Mouse (Mus musculus): ENCODE data around the gene Klf2.

The Klf2 gene

GRCm38 (mm10) chr8:72305210-72305905, 13.5 kb upstream of the Klf2 start, which contains the start of gene Gm10282:
Gene Gm10282, minus strand, starts transcription at chr8:72305260.
- no peak for DNase-seq (ENCODE audit: low spot score in 2 of 2)

- no peak for DNase-seq (ENCODE audit: low spot score in 2 of 2)
Measured at GRCm38 (mm10) chr8:72306913-72307312, 11.9 kb upstream of the Klf2 start.

GRCm38 (mm10) chr8:72308276-72308675, 10.6 kb upstream of the Klf2 start:
- DNase-seq (ENCODE audit: low spot score in 2 of 2): no peak

GRCm38 (mm10) chr8:72310849-72311506, 7.9 kb upstream of the Klf2 start:
- DNase-seq (ENCODE audit: low spot score in 2 of 2): peak; percentile 73 to 78

- DNase-seq (ENCODE audit: low spot score in 2 of 2): no peak
Measured at GRCm38 (mm10) chr8:72312926-72313518, 5.8 kb upstream of the Klf2 start.

GRCm38 (mm10) chr8:72316053-72316695, 2.7 kb upstream of the Klf2 start:
- DNase-seq (ENCODE audit: low spot score in 2 of 2): no peak

GRCm38 (mm10) chr8:72317741-72318301, 1.0 kb upstream of the Klf2 start:
- no peak for DNase-seq (ENCODE audit: low spot score in 2 of 2)

GRCm38 (mm10) chr8:72319397-72319796, 564 bp downstream of the Klf2 start:
- no peak for DNase-seq (ENCODE audit: low spot score in 2 of 2)

- DNase-seq (ENCODE audit: low spot score in 2 of 2): peak in 1 of 2 experiments; percentile 13
Measured at GRCm38 (mm10) chr8:72319921-72320802, 1.3 kb downstream of the Klf2 start.

GRCm38 (mm10) chr8:72320803-72321583, 2.2 kb downstream of the Klf2 start:
- DNase-seq (ENCODE audit: low spot score in 2 of 2): no peak

GRCm38 (mm10) chr8:72321635-72322441, 3.0 kb downstream of the Klf2 start:
- no peak for DNase-seq (ENCODE audit: low spot score in 2 of 2)

GRCm38 (mm10) chr8:72322471-72322889, 3.6 kb downstream of the Klf2 start:
- DNase-seq (ENCODE audit: low spot score in 2 of 2): peak; percentile 12 to 18

GRCm38 (mm10) chr8:72323131-72323725, 4.4 kb downstream of the Klf2 start:
- DNase-seq (ENCODE audit: low spot score in 2 of 2): peak; percentile 13 to 14

- no peak for DNase-seq (ENCODE audit: low spot score in 2 of 2)
Measured at GRCm38 (mm10) chr8:72324036-72324706, 5.3 kb downstream of the Klf2 start.

GRCm38 (mm10) chr8:72324708-72325107, 5.9 kb downstream of the Klf2 start:
- no peak for DNase-seq (ENCODE audit: low spot score in 2 of 2)

GRCm38 (mm10) chr8:72329116-72329515, 10.3 kb downstream of the Klf2 start:
- no peak for DNase-seq (ENCODE audit: low spot score in 2 of 2)

- no peak for DNase-seq (ENCODE audit: low spot score in 2 of 2)
Measured at GRCm38 (mm10) chr8:72330806-72331516, 12.1 kb downstream of the Klf2 start.

GRCm38 (mm10) chr8:72331631-72332030, 12.8 kb downstream of the Klf2 start:
- DNase-seq (ENCODE audit: low spot score in 2 of 2): no peak

Measured in right cerebral cortex, adult 2 months (tissue).